ENCODE assay signal across 17 mouse cellular contexts in genomic region chr1:169553446-169553845, GRCm38 (mm10). TPM values are rescaled to one million over a fixed set of nuclear protein-coding genes. Genes with fewer than 3 reads are reported as not detected.
DNase-seq lines count a peak whose midpoint lies in the region; ATAC-seq lines count a peak whose summit lies in the region.
"Had no signal": no experiment of that assay in that cellular context is flagged by ENCODE, and none has a peak within 500 bp of the region (broad histone marks: within the 10 kb centered on the region; RNA-seq: fewer than 3 reads in every experiment).

No protein-coding gene starts in this region.

- H3K4me3 ChIP-seq in heart, embryonic 12.5 days: no peak overlapping the region
- H3K4me3 ChIP-seq: embryonic facial prominence, embryonic 13.5 days; forebrain, embryonic 12.5 days; hindbrain, embryonic 10.5 days; intestine, embryonic 15.5 days had no signal

- DNase-seq in gastrocnemius, postnatal 14 days: peak; percentile 4
- DNase-seq in gastrocnemius, postnatal 10 days: no peak
- peak; percentile 32 to 42 for DNase-seq in heart, postnatal 10 days
- DNase-seq in lung, postnatal 10 days: peak; percentile 36
- DNase-seq in lung, adult 18-20 months: no peak
- DNase-seq in heart, postnatal 4 days: peak; percentile 39
- DNase-seq: adrenal gland, postnatal 10 days; cerebellum, adult 11 months; cerebellum, adult 9-10 months; cerebellum, postnatal 25 days had no signal

- H3K4me2 ChIP-seq in heart, embryonic 12.5 days: no peak overlapping the region
- H3K4me2 ChIP-seq: embryonic facial prominence, embryonic 13.5 days; forebrain, embryonic 12.5 days; hindbrain, embryonic 14.5 days; intestine, embryonic 15.5 days had no signal

- H3K4me1 ChIP-seq in heart, embryonic 12.5 days (replicated peaks): no peaks in the 10 kb centered on the region
- H3K4me1 ChIP-seq: embryonic facial prominence, embryonic 13.5 days; forebrain, embryonic 12.5 days; hindbrain, embryonic 10.5 days; intestine, embryonic 15.5 days had no signal

- no peaks in the 10 kb centered on the region for H3K36me3 ChIP-seq in heart, embryonic 12.5 days
- H3K36me3 ChIP-seq: embryonic facial prominence, embryonic 13.5 days; forebrain, embryonic 12.5 days; hindbrain, embryonic 10.5 days; intestine, embryonic 15.5 days had no signal

- H3K9me3 ChIP-seq in heart, embryonic 12.5 days (replicated peaks): no peaks in the 10 kb centered on the region
- H3K9me3 ChIP-seq: embryonic facial prominence, embryonic 13.5 days; forebrain, embryonic 12.5 days; hindbrain, embryonic 10.5 days; intestine, embryonic 15.5 days had no signal

- no peak for ATAC-seq in heart, embryonic 12.5 days (ENCODE audit: insufficient number of reproducible peaks, low FRiP score)
- ATAC-seq: forebrain, embryonic 16.5 days; intestine, embryonic 15.5 days had no signal

- intact Hi-C loops in gastrocnemius, postnatal 14 days (cut with DNase I; ENCODE audit: low total_unique reads): no loop called here
- intact Hi-C loops in heart, postnatal 10 days (cut with DNase I): no loop called here

- WGBS in heart, embryonic 12.5 days: 65% methylated on average over 7 of the region's 7 CpGs

- no peak overlapping the region for H3K9ac ChIP-seq in heart, embryonic 12.5 days
- H3K9ac ChIP-seq: embryonic facial prominence, embryonic 13.5 days; forebrain, embryonic 12.5 days; hindbrain, embryonic 14.5 days; intestine, embryonic 15.5 days had no signal

- H3K27me3 ChIP-seq in heart, embryonic 12.5 days (replicated peaks): no peaks in the 10 kb centered on the region
- H3K27me3 ChIP-seq: embryonic facial prominence, embryonic 13.5 days; forebrain, embryonic 12.5 days; intestine, embryonic 15.5 days had no signal

- no peak overlapping the region for H3K27ac ChIP-seq in heart, embryonic 12.5 days (ENCODE audit: poor library complexity, severe bottlenecking)
- H3K27ac ChIP-seq: embryonic facial prominence, embryonic 13.5 days; forebrain, embryonic 12.5 days; hindbrain, embryonic 10.5 days; hindbrain, embryonic 14.5 days; intestine, embryonic 15.5 days had no signal

RNA-seq across cellular contexts. Expression of gene Nuf2, which starts 22.2 kb away (rescaled TPM):
- total RNA-seq in gastrocnemius, postnatal 14 days (2021): 1 to 10 TPM; 3.0 to 3.9 TPM
- total RNA-seq in gastrocnemius, postnatal 10 days (2021): 1 to 10 TPM; 6.8 to 8.4 TPM
- total RNA-seq in heart, postnatal 10 days (2021): 10 to 100 TPM; 11.0 to 12.2 TPM
- polyA plus RNA-seq in heart, embryonic 12.5 days (2016; fragmentation: Nextera tagmentation; extraction: Ambion mirVana): 45.6 and 48.2 TPM in 2 replicates
- total RNA-seq in heart, postnatal 4 days (2021): 10 to 100 TPM; 35.8 to 41.8 TPM

Comparison
In these comparisons a context has a peak if more than half of its experiments do, and no peak if none do; other contexts are left out.
1. DNase-seq: peak in gastrocnemius, postnatal 14 days (single experiment), heart, postnatal 10 days (2 of 2), lung, postnatal 10 days (single experiment) and heart, postnatal 4 days (single experiment); none in gastrocnemius, postnatal 10 days (single experiment) and lung, adult 18-20 months (0 of 2).